Mouse (Mus musculus): ENCODE measurements around the gene 4931409K22Rik.

Gene 4931409K22Rik

GRCm38 (mm10) chr5:24541144-24541569 is 15.5 kb downstream of the 4931409K22Rik start:
- no peak for DNase-seq (ENCODE audit: low read depth, low spot score)

- DNase-seq (ENCODE audit: low read depth, low spot score): no peak
Observed at GRCm38 (mm10) chr5:24540387-24541143, 16.0 kb downstream of the 4931409K22Rik start, which contains the start of gene Asb10. Asb10 (minus strand) TSS chr5:24540978.

- no peak for DNase-seq (ENCODE audit: low read depth, low spot score)
Observed at GRCm38 (mm10) chr5:24539571-24540296, 16.9 kb downstream of the 4931409K22Rik start.

- DNase-seq (ENCODE audit: low read depth, low spot score): no peak
Observed at GRCm38 (mm10) chr5:24537618-24538017, 19.0 kb downstream of the 4931409K22Rik start.

GRCm38 (mm10) chr5:24536511-24536910 is 20.1 kb downstream of the 4931409K22Rik start:
- no peak for DNase-seq (ENCODE audit: low read depth, low spot score)

GRCm38 (mm10) chr5:24535731-24536130 is 20.9 kb downstream of the 4931409K22Rik start:
- no peak for DNase-seq (ENCODE audit: low read depth, low spot score)

- no peak for DNase-seq (ENCODE audit: low read depth, low spot score)
Observed at GRCm38 (mm10) chr5:24534292-24534691, 22.3 kb downstream of the 4931409K22Rik start.

GRCm38 (mm10) chr5:24533391-24533790 is 23.2 kb downstream of the 4931409K22Rik start:
- no peak for DNase-seq (ENCODE audit: low read depth, low spot score)

- peak; percentile 83 for DNase-seq (ENCODE audit: low read depth, low spot score)
Observed at GRCm38 (mm10) chr5:24530042-24530689, 26.4 kb downstream of the 4931409K22Rik start.

GRCm38 (mm10) chr5:24527780-24528179 is 28.8 kb downstream of the 4931409K22Rik start:
- no peak for DNase-seq (ENCODE audit: low read depth, low spot score)

- peak; percentile 26 for DNase-seq (ENCODE audit: low read depth, low spot score)
Observed at GRCm38 (mm10) chr5:24526889-24527230, 29.7 kb downstream of the 4931409K22Rik start, which contains the start of gene Gbx1. Gbx1 (minus strand) TSS chr5:24527202.

GRCm38 (mm10) chr5:24526190-24526888 is 30.3 kb downstream of the 4931409K22Rik start:
- no peak for DNase-seq (ENCODE audit: low read depth, low spot score)

- no peak for DNase-seq (ENCODE audit: low read depth, low spot score)
Observed at GRCm38 (mm10) chr5:24525360-24526189, 31.0 kb downstream of the 4931409K22Rik start.

GRCm38 (mm10) chr5:24524522-24524921 is 32.1 kb downstream of the 4931409K22Rik start:
- DNase-seq (ENCODE audit: low read depth, low spot score): no peak

- no peak for DNase-seq (ENCODE audit: low read depth, low spot score)
Observed at GRCm38 (mm10) chr5:24523806-24524205, 32.8 kb downstream of the 4931409K22Rik start.

GRCm38 (mm10) chr5:24521366-24521765 is 35.2 kb downstream of the 4931409K22Rik start:
- no peak for DNase-seq (ENCODE audit: low read depth, low spot score)

GRCm38 (mm10) chr5:24512271-24512670 is 44.3 kb downstream of the 4931409K22Rik start:
- DNase-seq (ENCODE audit: low read depth, low spot score): no peak

- DNase-seq (ENCODE audit: low read depth, low spot score): peak; percentile 30
Observed at GRCm38 (mm10) chr5:24510635-24511034, 46.0 kb downstream of the 4931409K22Rik start.

- DNase-seq (ENCODE audit: low read depth, low spot score): no peak
Observed at GRCm38 (mm10) chr5:24508406-24508805, 48.2 kb downstream of the 4931409K22Rik start.

- peak; percentile 48 for DNase-seq (ENCODE audit: low read depth, low spot score)
Observed at GRCm38 (mm10) chr5:24505513-24505912, 51.1 kb downstream of the 4931409K22Rik start.

GRCm38 (mm10) chr5:24502786-24503185 is 53.8 kb downstream of the 4931409K22Rik start:
- no peak for DNase-seq (ENCODE audit: low read depth, low spot score)
